ENCODE assay signal across 10 mouse cellular contexts in genomic region chr11:107113881-107114557, GRCm38 (mm10). TPM values are rescaled to one million over a fixed set of nuclear protein-coding genes. Genes with fewer than 3 reads are reported as not detected.
DNase-seq lines count a peak whose midpoint lies in the region; ATAC-seq and TF ChIP-seq lines count a peak whose summit lies in the region.
"Had no signal": no experiment of that assay in that cellular context is flagged by ENCODE, and none has a peak within 500 bp of the region (broad histone marks: within the 10 kb centered on the region; RNA-seq: fewer than 3 reads in every experiment).

No protein-coding gene starts in this region.

- ATAC-seq in kidney, embryonic 14.5 days (ENCODE audit: low FRiP score, low TSS enrichment), result peak; percentile 56; the same call in 1 of the 2 replicates
- no peak for ATAC-seq in embryonic facial prominence, embryonic 13.5 days (ENCODE audit: insufficient number of reproducible peaks, insufficient read depth, low FRiP score, low TSS enrichment, low read depth)
- ATAC-seq in limb, embryonic 12.5 days (ENCODE audit: insufficient number of reproducible peaks, insufficient read depth, low FRiP score, low TSS enrichment, low read depth), result no peak

- H3K4me1 ChIP-seq in kidney, embryonic 14.5 days (ENCODE audit: control insufficient read depth, insufficient read depth, low read length), result peaks cover 15% of the 10 kb centered on the region
- peaks cover 9 to 19% of the 10 kb centered on the region in 2 experiments; a peak in 3 of 4 replicates for H3K4me1 ChIP-seq in ES-E14 (ENCODE audit: control insufficient read depth in 2 of 2, insufficient read depth in 2 of 2, low read length in 2 of 2, poor library complexity in 1 of 2)
- peaks cover 27% of the 10 kb centered on the region for H3K4me1 ChIP-seq in embryonic facial prominence, embryonic 13.5 days
- H3K4me1 ChIP-seq in limb, embryonic 12.5 days (replicated peaks), result peaks cover 31% of the 10 kb centered on the region

- H3K9ac ChIP-seq in kidney, embryonic 14.5 days (ENCODE audit: low read depth, low read length), result no peak overlapping the region
- H3K9ac ChIP-seq in ES-E14 (ENCODE audit: insufficient read depth, low read depth, low read length, poor library complexity, severe bottlenecking), result peak overlapping the region; percentile 2; the same call in 1 of the 2 replicates
- H3K9ac ChIP-seq in embryonic facial prominence, embryonic 13.5 days, result peak overlapping the region; percentile 38; the same call in 1 of the 2 replicates
- H3K9ac ChIP-seq in limb, embryonic 12.5 days (replicated peaks), result no peak overlapping the region; the same call in 1 of the 2 replicates

- 29% methylated on average over 10 of the region's 10 CpGs for WGBS in kidney, embryonic 14.5 days
- WGBS in embryonic facial prominence, embryonic 13.5 days, result 18% methylated on average over 10 of the region's 10 CpGs
- 30% methylated on average over 10 of the region's 10 CpGs for WGBS in limb, embryonic 12.5 days

- peaks cover 22% of the 10 kb centered on the region for H3K36me3 ChIP-seq in kidney, embryonic 14.5 days (ENCODE audit: control insufficient read depth, insufficient read depth, low read length)
- H3K36me3 ChIP-seq in ES-E14 (ENCODE audit: control insufficient read depth, insufficient read depth, low read length, poor library complexity, severe bottlenecking), result peaks cover 7% of the 10 kb centered on the region; the same call in 1 of the 2 replicates
- peaks cover 23% of the 10 kb centered on the region for H3K36me3 ChIP-seq in embryonic facial prominence, embryonic 13.5 days
- peaks cover 24% of the 10 kb centered on the region for H3K36me3 ChIP-seq in limb, embryonic 12.5 days

- no peak overlapping the region for H3K4me3 ChIP-seq in kidney, embryonic 14.5 days (ENCODE audit: low read length)
- H3K4me3 ChIP-seq in ES-E14 (ENCODE audit: insufficient read depth in 1 of 2, low read depth in 1 of 2, low read length in 2 of 2, poor library complexity in 1 of 2, severe bottlenecking in 1 of 2), result peak overlapping the region; percentile 24 to 49
- H3K4me3 ChIP-seq in embryonic facial prominence, embryonic 13.5 days, result no peak overlapping the region; the same call in 1 of the 2 replicates
- no peak overlapping the region for H3K4me3 ChIP-seq in limb, embryonic 12.5 days (replicated peaks)

- DNase-seq in kidney, adult 11 months, result no peak
- DNase-seq in ES-E14 (ENCODE audit: low read depth, low spot score), result no peak
- DNase-seq in testis, postnatal 14 days (ENCODE audit: low spot score), result no peak
- DNase-seq in cerebellum, adult 9-11 months, result no peak
- DNase-seq in adrenal gland, postnatal 25 days, result no peak
- DNase-seq: cerebellum, postnatal 14 days; kidney, adult 18-20 months had no signal

- in situ Hi-C loops in ES-E14 (cut with MboI; ENCODE audit: low sequenced_read_pairs in 2 of 2, unreplicated experiment in 2 of 2), result no loop called here

- 0 out of 2 replicates have a peak overlapping the region, but pooled peaks have one; percentile 2 for H3K4me2 ChIP-seq in kidney, embryonic 14.5 days (replicated peaks; ENCODE audit: low read depth, low read length)
- H3K4me2 ChIP-seq in embryonic facial prominence, embryonic 13.5 days, result peak overlapping the region; percentile 42
- peak overlapping the region; percentile 30 for H3K4me2 ChIP-seq in limb, embryonic 12.5 days

- H3K9me3 ChIP-seq in kidney, embryonic 14.5 days (ENCODE audit: control insufficient read depth, low read length), result no peaks in the 10 kb centered on the region
- no peaks in the 10 kb centered on the region for H3K9me3 ChIP-seq in ES-E14 (ENCODE audit: control insufficient read depth, insufficient read depth, low read depth, low read length)
- no peaks in the 10 kb centered on the region for H3K9me3 ChIP-seq in embryonic facial prominence, embryonic 13.5 days
- no peaks in the 10 kb centered on the region for H3K9me3 ChIP-seq in limb, embryonic 12.5 days

- H3K27ac ChIP-seq in kidney, embryonic 14.5 days (ENCODE audit: low read depth, low read length), result no peak overlapping the region
- peak overlapping the region; percentile 65 for H3K27ac ChIP-seq in ES-E14 (ENCODE audit: insufficient read depth, low read depth, low read length, poor library complexity, severe bottlenecking)
- peak overlapping the region; percentile 79 for H3K27ac ChIP-seq in embryonic facial prominence, embryonic 13.5 days
- peak overlapping the region; percentile 78 for H3K27ac ChIP-seq in limb, embryonic 12.5 days

- H3K27me3 ChIP-seq in kidney, embryonic 14.5 days (ENCODE audit: control insufficient read depth, insufficient read depth, low read length), result no peaks in the 10 kb centered on the region
- no peaks in the 10 kb centered on the region for H3K27me3 ChIP-seq in embryonic facial prominence, embryonic 13.5 days
- H3K27me3 ChIP-seq in limb, embryonic 12.5 days, result no peaks in the 10 kb centered on the region

TF ChIP-seq in ES-E14, 5 proteins besides CTCF, POLR2A, EP300 and RAD21:
- TF ChIP-seq HCFC1 (IDR thresholded peaks at IDR 0.05; ENCODE audit: borderline replicate concordance, insufficient read depth, low read length) (no peak), CHD2 (IDR thresholded peaks at IDR 0.05; ENCODE audit: low read depth, low read length) (no peak), ZC3H11A (IDR thresholded peaks at IDR 0.05; ENCODE audit: borderline replicate concordance, low read depth, low read length) (no peak), MAFK (IDR thresholded peaks at IDR 0.05; ENCODE audit: insufficient read depth, low read depth, low read length) (no peak), ZNF384 (IDR thresholded peaks at IDR 0.05; ENCODE audit: low read depth, low read length) (no peak)

RNA-seq across cellular contexts. Expression of gene Bptf, which starts 17.9 kb away (rescaled TPM):
- polyA plus RNA-seq in kidney, embryonic 14.5 days (2014; fragmentation: Nextera tagmentation; extraction: Ambion mirVana), result 51.7 and 51.8 TPM in 2 replicates
- total RNA-seq in ES-E14 (2012; rRNA removed), result 81.3 and 86.4 TPM in 2 replicates
- polyA plus RNA-seq in embryonic facial prominence, embryonic 13.5 days (2015; fragmentation: Nextera tagmentation; extraction: Ambion mirVana), result 43.8 and 47.7 TPM in 2 replicates
- 43.8 and 45.5 TPM in 2 replicates for polyA plus RNA-seq in limb, embryonic 12.5 days (2016; fragmentation: Nextera tagmentation; extraction: Ambion mirVana)
- total RNA-seq in adrenal gland, postnatal 25 days (2021), result 50.9 and 52.9 TPM in 2 replicates

Comparison
In these comparisons a context has a peak if more than half of its experiments do, and no peak if none do; other contexts are left out.
1. H3K4me3 ChIP-seq: peak in ES-E14 (2 of 2); none in kidney, embryonic 14.5 days (single experiment), embryonic facial prominence, embryonic 13.5 days (single experiment) and limb, embryonic 12.5 days (single experiment).
2. H3K9ac ChIP-seq: peak in ES-E14 (single experiment) and embryonic facial prominence, embryonic 13.5 days (single experiment); none in kidney, embryonic 14.5 days (single experiment) and limb, embryonic 12.5 days (single experiment).
3. Peak in every context shown above with its lines, with median percentiles within 50 percentile points of each other: H3K4me2 ChIP-seq.